Mouse (Mus musculus) heart, postnatal 0 days (tissue): ENCODE results near the gene Lnx2. TPM values are rescaled to one million over a fixed set of nuclear protein-coding genes. Genes with fewer than 3 reads are reported as not detected.

Source experiments
- ATAC-seq: fragments of 200-750 bp; cut with Nextera tagmentation; 2 replicates; pipeline ENCODE4 v1.8.0; 2017; ENCODE audit warnings: low read depth, moderate number of reproducible peaks, moderate library complexity; ENCODE audit not compliant: insufficient read depth
- DNase-seq: peaks from one replicate; pipeline ENCODE4 v3.0.0-alpha.2; 2016; ENCODE audit warnings: low spot score
- H3K27ac ChIP-seq: fragments of 300-500 bp; sonication (generic); 2 replicates; pipeline ENCODE4 v1.5.1; 2014; ENCODE audit warnings: low read depth, mild to moderate bottlenecking
- H3K27me3 ChIP-seq: fragments of 300-500 bp; sonication (generic); 2 replicates; pipeline ENCODE4 v1.6.1; 2014; ENCODE audit warnings: low read length, mixed read lengths; ENCODE audit not compliant: control insufficient read depth, insufficient read depth
- H3K36me3 ChIP-seq: fragments of 300-500 bp; sonication (generic); replicated peaks from 2 replicates; pipeline ENCODE4 v1.6.1; 2014; ENCODE audit warnings: low read length, mixed read lengths; ENCODE audit not compliant: control insufficient read depth, insufficient read depth
- H3K4me1 ChIP-seq: fragments of 300-500 bp; sonication (generic); 2 replicates; pipeline ENCODE4 v1.6.1; 2014; ENCODE audit warnings: antibody characterized with exemption; ENCODE audit not compliant: control insufficient read depth, insufficient read depth
- H3K4me2 ChIP-seq: fragments of 300-500 bp; sonication (generic); 2 replicates; pipeline ENCODE4 v1.6.1; 2014; ENCODE audit warnings: low read depth, mild to moderate bottlenecking, low read length, moderate library complexity
- H3K4me3 ChIP-seq: fragments of 300-500 bp; sonication (generic); 2 replicates; pipeline ENCODE4 v1.5.1; 2014; ENCODE audit warnings: low read depth, low read length
- H3K9ac ChIP-seq: fragments of 300-500 bp; sonication (generic); replicated peaks from 2 replicates; pipeline ENCODE4 v1.6.1; 2014; ENCODE audit warnings: low read depth, low read length, mixed read lengths
- H3K9me3 ChIP-seq: fragments of 300-500 bp; sonication (generic); replicated peaks from 2 replicates; pipeline ENCODE4 v1.6.1; 2016; ENCODE audit warnings: low read length; ENCODE audit not compliant: control insufficient read depth
- CTCF ChIP-seq: IDR thresholded peaks from 2 replicates; pipeline ENCODE4 v1.5.1; 2016; ENCODE audit warnings: antibody characterized with exemption, control low read depth, low read depth
- EP300 ChIP-seq: IDR thresholded peaks from 2 replicates; pipeline ENCODE4 v1.6.1; 2016; ENCODE audit warnings: antibody characterized with exemption, low read depth
- WGBS: fragments of 180-500 bp; shearing (Covaris S2); extraction: QIAGEN DNeasy Blood & Tissue Kit; methylation state at CpG from one replicate; pipeline ENCODE4 v1.1.7; 2014; 5-methylcytosine and 5-hydroxymethylcytosine counted together
- polyA plus RNA-seq: library from polyadenylated mRNA; unstranded; fragments of >200 nt; fragmentation: Nextera tagmentation; extraction: Ambion mirVana; gene quantifications from 2 replicates; pipeline ENCODE4 v1.2.1, GENCODE M21; 2015
- total RNA-seq: library from RNA; depleted of rRNA; stranded (reverse); fragments of >200 nt; gene quantifications from 2 replicates; pipeline ENCODE4 v1.2.3, GENCODE M21; 2014; ENCODE audit warnings: low replicate concordance; rRNA removed

The Lnx2 gene
- total and polyA plus RNA-seq, 2 experiments from 2014 or later, result 6.5 to 18.0 TPM

DNA sequence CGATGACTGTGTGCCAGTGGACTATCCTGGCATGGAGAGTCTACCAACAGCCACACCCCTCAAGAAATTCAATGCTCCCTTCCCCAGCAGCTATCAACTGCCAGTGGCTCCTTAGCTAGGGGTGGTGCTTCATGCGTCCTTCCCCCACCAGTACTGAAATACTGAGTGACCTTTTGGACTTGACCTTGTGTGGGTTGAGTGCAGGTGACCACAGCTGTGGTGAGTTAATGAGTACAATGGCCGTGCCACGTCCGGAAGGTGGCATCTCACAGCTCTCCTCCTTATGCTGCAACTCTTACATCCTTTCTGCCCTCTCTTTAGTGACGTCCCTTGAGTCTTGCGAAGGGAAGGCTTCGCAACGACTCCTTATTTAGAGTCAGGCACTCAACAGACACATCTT is 103.0 kb downstream of the Lnx2 start:
- Histone ChIP-seq H3K9me3 (no peaks in the 10 kb centered on the region), H3K4me1 (no peaks in the 10 kb centered on the region), H3K27me3 (no peaks in the 10 kb centered on the region), H3K4me2 (no peak overlapping the region), H3K27ac (no peak overlapping the region), H3K36me3 (no peaks in the 10 kb centered on the region), H3K4me3 (no peak overlapping the region), H3K9ac (no peak overlapping the region)
- no peak for TF ChIP-seq EP300
- TF ChIP-seq CTCF, result no peak
- ATAC-seq (no peak), DNase-seq (no peak)
- WGBS, result 81% methylated on average over 9 of the region's 9 CpGs

GRCm38 (mm10) chr5:146971776-146972561 is 104.4 kb downstream of the Lnx2 start:
- Histone ChIP-seq H3K9me3 (no peaks in the 10 kb centered on the region), H3K4me2 (no peak overlapping the region), H3K9ac (no peak overlapping the region), H3K27me3 (no peaks in the 10 kb centered on the region), H3K27ac (0 out of 2 replicates have a peak overlapping the region, but pooled peaks have one; percentile 18), H3K4me3 (no peak overlapping the region), H3K4me1 (no peaks in the 10 kb centered on the region), H3K36me3 (no peaks in the 10 kb centered on the region)
- ATAC-seq, result 0 out of 2 replicates have a peak, but pooled peaks have one; percentile 51
- DNase-seq, result no peak
- 55% methylated on average over 10 of the region's 10 CpGs for WGBS
- TF ChIP-seq EP300 (no peak), CTCF (no peak)

DNA sequence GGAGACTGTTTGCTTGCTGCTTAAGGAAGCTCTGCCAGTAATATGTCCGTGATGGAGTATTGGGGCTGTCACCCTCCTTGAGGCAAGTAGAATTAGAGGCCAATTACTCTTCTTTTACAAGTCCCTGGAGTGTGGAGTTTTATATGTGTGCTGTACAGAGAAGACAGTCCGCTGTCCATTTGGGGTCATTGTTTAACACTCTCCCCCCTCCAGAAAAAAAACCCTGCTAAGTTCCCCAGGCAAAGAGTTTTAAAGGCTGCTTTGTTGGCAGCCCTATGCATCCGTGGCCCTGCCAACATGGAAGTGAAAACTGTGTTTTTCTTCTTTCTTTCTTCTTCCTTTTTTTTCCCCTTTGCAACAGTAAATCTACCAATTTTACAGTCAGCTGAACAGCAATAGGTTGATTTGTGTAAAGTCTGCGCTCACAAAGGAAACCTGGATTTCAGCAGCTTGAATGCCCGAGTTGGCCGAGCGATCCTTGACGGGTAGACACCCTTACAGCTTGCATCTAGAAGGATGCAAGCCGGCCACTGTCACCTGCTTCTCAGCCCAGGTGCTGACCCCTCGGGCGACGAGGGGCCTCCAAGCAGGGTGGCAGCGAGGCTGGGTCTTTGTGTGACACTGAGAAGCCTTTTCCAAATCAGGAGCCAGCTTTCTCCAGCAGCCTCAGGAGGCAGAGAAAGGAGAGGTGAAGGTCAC is 107.5 kb downstream of the Lnx2 start:
- Histone ChIP-seq H3K9ac (no peak overlapping the region), H3K4me2 (no peak overlapping the region), H3K27me3 (no peaks in the 10 kb centered on the region), H3K36me3 (no peaks in the 10 kb centered on the region), H3K4me3 (no peak overlapping the region), H3K27ac (no peak overlapping the region), H3K4me1 (no peaks in the 10 kb centered on the region), H3K9me3 (no peaks in the 10 kb centered on the region)
- no peak for DNase-seq
- TF ChIP-seq CTCF (no peak), EP300 (no peak)
- WGBS, result 73% methylated on average over 13 of the region's 13 CpGs
- no peak for ATAC-seq

Other genes starting within 250 kb of the Lnx2 start
- gene Rpl21, start 243.7 kb downstream of the Lnx2 start, total RNA-seq, result 150 and 153 TPM in 2 replicates
- 265 and 289 TPM in 2 replicates for gene Rpl21, start 243.7 kb downstream of the Lnx2 start, polyA plus RNA-seq
- gene Rasl11a, start 231.5 kb downstream of the Lnx2 start, total RNA-seq, result 7.9 and 18.8 TPM in 2 replicates
- gene Rasl11a, start 231.5 kb downstream of the Lnx2 start, polyA plus RNA-seq, result 7.7 and 8.5 TPM in 2 replicates
- gene Gtf3a, start 127.9 kb downstream of the Lnx2 start, total RNA-seq, result 41.8 and 52.4 TPM in 2 replicates
- gene Gtf3a, start 127.9 kb downstream of the Lnx2 start, polyA plus RNA-seq, result 57.4 and 57.6 TPM in 2 replicates
- gene Mtif3, start 112.8 kb downstream of the Lnx2 start, total RNA-seq, result 4.2 and 4.3 TPM in 2 replicates
- 21.2 and 26.6 TPM in 2 replicates for gene Mtif3, start 112.8 kb downstream of the Lnx2 start, polyA plus RNA-seq
- 53.8 and 56.9 TPM in 2 replicates for gene Polr1d, start 464 bp upstream of the Lnx2 start, total RNA-seq
- gene Polr1d, start 464 bp upstream of the Lnx2 start, polyA plus RNA-seq, result 85.0 and 89.1 TPM in 2 replicates
- not detected in 2 replicates for gene Gsx1, start 112.1 kb upstream of the Lnx2 start, total RNA-seq
- not detected in 2 replicates for gene Gsx1, start 112.1 kb upstream of the Lnx2 start, polyA plus RNA-seq
- gene Pdx1, start 193.4 kb upstream of the Lnx2 start, total RNA-seq, result not detected in 2 replicates
- gene Pdx1, start 193.4 kb upstream of the Lnx2 start, polyA plus RNA-seq, result not detected in 2 replicates
- not detected in 2 replicates for gene Cdx2, start 230.7 kb upstream of the Lnx2 start, total RNA-seq
- not detected in 2 replicates for gene Cdx2, start 230.7 kb upstream of the Lnx2 start, polyA plus RNA-seq
- not detected in 2 replicates for gene Urad, start 245.9 kb upstream of the Lnx2 start, total RNA-seq
- not detected in 2 replicates for gene Urad, start 245.9 kb upstream of the Lnx2 start, polyA plus RNA-seq